Mouse (Mus musculus) kidney, embryonic 14.5 days (tissue): ENCODE data around the gene Atp1a4. TPM values are rescaled to one million over a fixed set of nuclear protein-coding genes. Genes with fewer than 3 reads are reported as not detected.

Source experiments
- ATAC-seq: fragments of 200-750 bp; cut with Nextera tagmentation; 2 replicates; pipeline ENCODE4 v1.8.0; 2017; ENCODE audit warnings: moderate number of reproducible peaks, mild to moderate bottlenecking, moderate TSS enrichment, moderate library complexity; ENCODE audit not compliant: low FRiP score, low TSS enrichment
- H3K27ac ChIP-seq: fragments of 300-500 bp; sonication (generic); 2 replicates; pipeline ENCODE4 v1.5.1; 2014; ENCODE audit warnings: low read depth, mild to moderate bottlenecking, low read length, moderate library complexity, mixed read lengths
- H3K27me3 ChIP-seq: fragments of 300-500 bp; sonication (generic); 2 replicates; pipeline ENCODE4 v1.6.1; 2014; ENCODE audit warnings: mild to moderate bottlenecking, low read length; ENCODE audit not compliant: control insufficient read depth, insufficient read depth
- H3K36me3 ChIP-seq: fragments of 300-500 bp; sonication (generic); 2 replicates; pipeline ENCODE4 v1.6.1; 2014; ENCODE audit warnings: low read length, mixed read lengths; ENCODE audit not compliant: control insufficient read depth, insufficient read depth
- H3K4me1 ChIP-seq: fragments of 300-500 bp; sonication (generic); 2 replicates; pipeline ENCODE4 v1.6.1; 2014; ENCODE audit warnings: low read length, mixed read lengths; ENCODE audit not compliant: control insufficient read depth, insufficient read depth
- H3K4me2 ChIP-seq: fragments of 300-500 bp; sonication (generic); replicated peaks from 2 replicates; pipeline ENCODE4 v1.6.1; 2014; ENCODE audit warnings: low read depth, mild to moderate bottlenecking, low read length
- H3K4me3 ChIP-seq: fragments of 300-500 bp; sonication (generic); 2 replicates; pipeline ENCODE4 v1.5.1; 2014; ENCODE audit warnings: mild to moderate bottlenecking, low read length
- H3K9ac ChIP-seq: fragments of 300-500 bp; sonication (generic); 2 replicates; pipeline ENCODE4 v1.6.1; 2014; ENCODE audit warnings: low read depth, mild to moderate bottlenecking, low read length, moderate library complexity
- H3K9me3 ChIP-seq: fragments of 300-500 bp; sonication (generic); 2 replicates; pipeline ENCODE4 v1.6.1; 2016; ENCODE audit warnings: low read length; ENCODE audit not compliant: control insufficient read depth
- WGBS: fragments of 180-500 bp; shearing (Covaris S2); extraction: QIAGEN DNeasy Blood & Tissue Kit; methylation state at CpG from one replicate; pipeline ENCODE4 v1.1.7; 2014; 5-methylcytosine and 5-hydroxymethylcytosine counted together
- polyA plus RNA-seq: library from polyadenylated mRNA; unstranded; fragments of >200 nt; fragmentation: Nextera tagmentation; extraction: Ambion mirVana; gene quantifications from 2 replicates; pipeline ENCODE4 v1.2.1, GENCODE M21; 2014

Gene Atp1a4
- polyA plus RNA-seq, 1 experiment from 2014 or later, result not detected

- 17% methylated on average over 9 of the region's 9 CpGs for WGBS
- H3K36me3 ChIP-seq, result peaks cover 20% of the 10 kb centered on the region
- no peak overlapping the region; the same call in 1 of the 2 replicates for H3K9ac ChIP-seq
- H3K4me1 ChIP-seq, result peaks cover 61% of the 10 kb centered on the region
- no peak overlapping the region for H3K4me3 ChIP-seq
- peak overlapping the region; percentile 86; the same call in 1 of the 2 replicates for H3K27ac ChIP-seq
- 0 out of 2 replicates have a peak, but pooled peaks have one; percentile 3 for ATAC-seq
- no peaks in the 10 kb centered on the region for H3K9me3 ChIP-seq
- no peaks in the 10 kb centered on the region for H3K27me3 ChIP-seq
- H3K4me2 ChIP-seq, result peak overlapping the region; percentile 28; the same call in 1 of the 2 replicates
Observed at GRCm38 (mm10) chr1:172204033-172204813, 54.0 kb downstream of the Atp1a4 start.

DNA sequence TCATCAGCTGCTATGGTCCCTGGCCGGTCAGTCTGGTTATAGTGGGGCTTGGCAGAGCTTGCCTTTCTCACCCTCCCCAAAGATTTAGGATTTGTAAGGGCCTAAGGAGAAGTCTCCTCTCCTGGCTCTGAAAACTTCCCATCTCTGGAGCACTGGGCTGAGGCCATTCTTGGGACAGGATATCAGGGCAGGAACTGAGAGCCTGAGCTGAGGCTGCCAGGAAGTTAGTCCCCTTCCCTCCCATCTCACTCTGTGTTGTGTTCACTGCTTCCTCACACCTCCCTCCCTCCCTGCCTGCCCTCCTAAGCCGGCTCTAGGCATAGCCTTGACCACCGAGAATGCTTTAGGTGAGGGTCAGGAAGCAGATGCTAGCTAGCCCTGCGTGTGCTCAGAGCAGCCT lies 54.6 kb downstream of the Atp1a4 start:
- no peak overlapping the region for H3K4me3 ChIP-seq
- H3K9me3 ChIP-seq, result no peaks in the 10 kb centered on the region
- H3K9ac ChIP-seq, result peak overlapping the region; percentile 19; the same call in 1 of the 2 replicates
- no peaks in the 10 kb centered on the region for H3K27me3 ChIP-seq
- no peak overlapping the region; the same call in 1 of the 2 replicates for H3K4me2 ChIP-seq
- peaks cover 23% of the 10 kb centered on the region for H3K36me3 ChIP-seq
- peaks cover 61% of the 10 kb centered on the region for H3K4me1 ChIP-seq
- peak overlapping the region; percentile 86; the same call in 1 of the 2 replicates for H3K27ac ChIP-seq
- no peak for ATAC-seq
- WGBS, result 4% methylated on average over 4 of the region's 4 CpGs

GRCm38 (mm10) chr1:172202894-172203522 lies 55.2 kb downstream of the Atp1a4 start:
- Histone ChIP-seq H3K4me2 (no peak overlapping the region), H3K4me1 (peaks cover 61% of the 10 kb centered on the region), H3K27ac (peak overlapping the region; percentile 86), H3K4me3 (no peak overlapping the region), H3K9me3 (no peaks in the 10 kb centered on the region), H3K27me3 (no peaks in the 10 kb centered on the region), H3K36me3 (peaks cover 29% of the 10 kb centered on the region), H3K9ac (no peak overlapping the region)
- no peak for ATAC-seq
- 19% methylated on average over 2 of the region's 2 CpGs for WGBS

DNA sequence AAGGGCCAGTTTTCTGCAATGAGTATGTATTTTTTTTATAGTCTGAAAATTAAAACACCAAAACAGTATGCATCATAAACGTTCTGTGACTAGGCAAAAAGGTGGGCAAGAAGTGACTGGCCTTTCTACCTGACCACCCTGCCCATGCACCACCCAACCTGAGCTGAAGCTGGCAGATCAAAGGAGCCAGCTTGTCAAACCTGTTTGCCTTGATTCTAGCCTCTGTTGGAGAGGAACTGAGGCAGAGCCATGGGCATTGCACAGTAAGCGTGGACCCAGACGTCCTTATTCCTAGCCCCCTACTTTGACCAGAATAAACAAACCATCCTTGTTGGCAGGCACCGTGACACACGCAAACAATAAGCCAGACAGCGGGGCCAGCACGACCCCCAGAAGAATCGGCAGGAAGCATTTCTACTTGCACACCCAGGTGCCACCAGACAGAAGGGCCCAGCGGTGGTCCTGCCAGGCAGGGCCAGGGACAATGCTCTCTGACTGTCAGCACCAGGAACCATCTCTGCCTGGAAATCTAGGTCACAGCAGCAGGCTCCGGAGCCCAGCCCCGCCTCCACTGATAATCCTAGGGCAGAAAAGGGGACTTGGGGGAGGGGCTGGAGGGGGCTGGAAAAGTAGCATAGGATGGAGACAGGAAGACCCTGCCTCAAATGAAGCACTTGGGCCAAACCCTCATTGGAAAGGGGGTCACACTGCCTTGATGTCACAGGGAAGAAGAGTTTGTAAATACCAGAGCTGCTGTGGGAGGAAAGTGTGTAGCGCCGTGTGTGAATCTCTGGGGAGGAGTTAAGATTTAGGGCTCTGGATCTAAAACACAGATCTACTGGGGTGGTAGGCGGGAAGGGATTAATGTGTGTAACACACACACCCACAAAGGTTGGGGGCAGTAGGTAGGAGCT lies 56.0 kb downstream of the Atp1a4 start:
- H3K4me1 ChIP-seq, result peaks cover 57% of the 10 kb centered on the region
- H3K36me3 ChIP-seq, result peaks cover 36% of the 10 kb centered on the region
- no peaks in the 10 kb centered on the region for H3K27me3 ChIP-seq
- H3K9me3 ChIP-seq, result no peaks in the 10 kb centered on the region
- peak overlapping the region; percentile 86; the same call in 1 of the 2 replicates for H3K27ac ChIP-seq
- H3K9ac ChIP-seq, result no peak overlapping the region
- H3K4me3 ChIP-seq, result no peak overlapping the region
- ATAC-seq, result no peak
- 0 out of 2 replicates have a peak overlapping the region, but pooled peaks have one; percentile 12 for H3K4me2 ChIP-seq
- 24% methylated on average over 14 of the region's 14 CpGs for WGBS

- Histone ChIP-seq H3K27me3 (no peaks in the 10 kb centered on the region), H3K4me1 (peaks cover 51% of the 10 kb centered on the region), H3K9me3 (no peaks in the 10 kb centered on the region), H3K4me3 (no peak overlapping the region), H3K27ac (0 out of 2 replicates have a peak overlapping the region, but pooled peaks have one; percentile 17), H3K9ac (no peak overlapping the region), H3K4me2 (no peak overlapping the region; the same call in 1 of the 2 replicates), H3K36me3 (peaks cover 49% of the 10 kb centered on the region)
- 0 out of 2 replicates have a peak, but pooled peaks have one; percentile 2 for ATAC-seq
- 53% methylated on average over 7 of the region's 7 CpGs for WGBS
Observed at GRCm38 (mm10) chr1:172200871-172201447, 57.3 kb downstream of the Atp1a4 start.

DNA sequence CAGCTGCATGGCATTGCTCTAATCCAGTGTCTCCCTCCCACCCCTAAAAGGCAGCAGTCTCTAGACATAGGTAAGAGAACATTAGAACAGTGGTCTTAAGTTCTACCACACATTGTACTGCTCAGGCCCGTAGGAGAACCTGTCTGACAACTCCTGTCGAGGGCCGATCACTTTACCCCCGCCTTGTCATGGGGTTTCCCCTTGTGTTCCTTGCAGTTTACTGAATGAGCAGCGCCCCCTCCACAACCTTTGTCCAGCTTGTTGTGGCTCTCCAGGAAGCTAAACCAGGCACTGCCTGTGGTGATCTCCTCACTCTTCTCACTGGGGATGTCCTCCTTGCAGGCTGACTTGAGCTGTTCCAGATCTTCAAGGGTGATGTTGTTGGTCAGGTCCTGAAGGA lies 58.1 kb downstream of the Atp1a4 start:
- no peak for ATAC-seq
- Histone ChIP-seq H3K4me2 (no peak overlapping the region), H3K4me3 (no peak overlapping the region), H3K27ac (no peak overlapping the region; the same call in 1 of the 2 replicates), H3K9ac (no peak overlapping the region), H3K4me1 (peaks cover 45% of the 10 kb centered on the region), H3K36me3 (peaks cover 57% of the 10 kb centered on the region), H3K27me3 (no peaks in the 10 kb centered on the region), H3K9me3 (no peaks in the 10 kb centered on the region)
- WGBS, result 80% methylated on average over 5 of the region's 5 CpGs

DNA sequence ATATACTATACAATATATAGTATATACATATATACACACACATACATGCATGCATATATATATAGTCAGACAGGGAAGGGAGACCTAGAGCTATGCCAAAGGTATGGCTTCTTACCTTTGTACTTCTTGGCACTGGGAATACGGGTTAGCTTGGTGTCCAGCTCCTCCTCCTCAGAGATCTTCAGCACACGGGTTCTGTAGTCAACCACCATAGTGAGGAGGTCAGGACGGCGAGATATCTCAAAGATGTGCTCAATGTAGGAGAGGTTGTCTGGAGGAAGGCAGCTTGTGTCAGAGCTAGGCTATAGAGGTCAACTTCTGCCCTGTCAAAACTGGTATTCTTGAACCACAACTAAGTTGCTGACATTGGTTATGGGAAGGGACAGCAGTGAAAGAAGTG lies 59.2 kb downstream of the Atp1a4 start:
- WGBS, result 92% methylated on average over 4 of the region's 4 CpGs
- no peak for ATAC-seq

DNA sequence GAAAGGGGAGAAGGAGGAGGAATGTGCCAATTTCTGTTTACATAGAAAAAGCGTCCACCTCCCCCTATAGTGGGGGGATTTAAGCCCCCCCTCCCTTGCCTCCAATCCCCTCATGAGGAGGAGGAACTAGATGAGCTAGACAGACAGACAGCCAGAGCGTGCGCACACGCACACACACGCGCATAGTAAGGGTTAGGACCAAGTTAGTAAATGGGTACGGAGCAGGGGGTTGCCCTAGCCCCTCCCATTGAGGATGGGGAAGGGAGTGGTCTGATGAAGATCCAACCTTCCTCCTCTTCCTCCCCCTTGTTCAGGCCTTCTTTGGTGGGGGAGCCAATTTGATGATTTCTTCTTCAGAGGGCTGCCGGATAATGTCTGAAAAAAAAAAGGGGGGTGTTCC lies 59.9 kb downstream of the Atp1a4 start:
- no peak for ATAC-seq
- peaks cover 74% of the 10 kb centered on the region for H3K36me3 ChIP-seq
- H3K9ac ChIP-seq, result no peak overlapping the region

More for the DNA sequence above, 59.2 kb downstream of the Atp1a4 start:
- no peaks in the 10 kb centered on the region for H3K27me3 ChIP-seq
- H3K4me3 ChIP-seq, result no peak overlapping the region
- H3K9ac ChIP-seq, result no peak overlapping the region
- H3K9me3 ChIP-seq, result no peaks in the 10 kb centered on the region
- no peak overlapping the region for H3K4me2 ChIP-seq
- H3K4me1 ChIP-seq, result peaks cover 38% of the 10 kb centered on the region
- peaks cover 69% of the 10 kb centered on the region for H3K36me3 ChIP-seq
- no peak overlapping the region for H3K27ac ChIP-seq

More for the DNA sequence above, 59.9 kb downstream of the Atp1a4 start:
- Histone ChIP-seq H3K4me1 (peaks cover 31% of the 10 kb centered on the region), H3K4me3 (no peak overlapping the region), H3K27ac (no peak overlapping the region), H3K4me2 (no peak overlapping the region), H3K27me3 (no peaks in the 10 kb centered on the region), H3K9me3 (no peaks in the 10 kb centered on the region)
- 88% methylated on average over 8 of the region's 8 CpGs for WGBS
